Mouse (Mus musculus) embryonic facial prominence, embryonic 15.5 days (tissue): ENCODE results near the gene Kif1c. TPM values are rescaled to one million over a fixed set of nuclear protein-coding genes. Genes with fewer than 3 reads are reported as not detected.

Experiments
- ATAC-seq: fragments of 200-750 bp; cut with Nextera tagmentation; 2 replicates; pipeline ENCODE4 v1.8.0; 2017; ENCODE audit warnings: low read depth, moderate TSS enrichment; ENCODE audit not compliant: insufficient number of reproducible peaks, low FRiP score, low TSS enrichment
- H3K27ac ChIP-seq: fragments of 300-500 bp; sonication (generic); replicated peaks from 2 replicates; pipeline ENCODE4 v1.5.1; 2015; ENCODE audit warnings: mild to moderate bottlenecking, inconsistent platforms
- H3K27me3 ChIP-seq: fragments of 300-500 bp; sonication (generic); 2 replicates; pipeline ENCODE4 v1.6.1; 2015; ENCODE audit warnings: inconsistent platforms
- H3K36me3 ChIP-seq: fragments of 300-500 bp; sonication (generic); 2 replicates; pipeline ENCODE4 v1.6.1; 2015; ENCODE audit warnings: mild to moderate bottlenecking, inconsistent platforms
- H3K4me1 ChIP-seq: fragments of 300-500 bp; sonication (generic); 2 replicates; pipeline ENCODE4 v1.6.1; 2015; ENCODE audit warnings: inconsistent platforms
- H3K4me2 ChIP-seq: fragments of 300-500 bp; sonication (generic); replicated peaks from 2 replicates; pipeline ENCODE4 v1.6.1; 2015; ENCODE audit warnings: mild to moderate bottlenecking, inconsistent platforms
- H3K4me3 ChIP-seq: fragments of 300-500 bp; sonication (generic); replicated peaks from 2 replicates; pipeline ENCODE4 v1.5.1; 2015; ENCODE audit warnings: mild to moderate bottlenecking, inconsistent platforms
- H3K9ac ChIP-seq: fragments of 300-500 bp; sonication (generic); 2 replicates; pipeline ENCODE4 v1.6.1; 2015; ENCODE audit warnings: inconsistent platforms
- H3K9me3 ChIP-seq: fragments of 300-500 bp; sonication (generic); replicated peaks from 2 replicates; pipeline ENCODE4 v1.6.1; 2016; ENCODE audit warnings: inconsistent platforms
- WGBS: fragments of 180-500 bp; shearing (Covaris S2); methylation state at CpG from one replicate; pipeline ENCODE4 v1.1.7; 2015; 5-methylcytosine and 5-hydroxymethylcytosine counted together
- polyA plus RNA-seq: library from polyadenylated mRNA; unstranded; fragments of >200 nt; fragmentation: Nextera tagmentation; extraction: Ambion mirVana; gene quantifications from 2 replicates; pipeline ENCODE4 v1.2.1, GENCODE M21; 2015

Gene Kif1c
- polyA plus RNA-seq, result 4.7 and 5.9 TPM in 2 replicates

- Histone ChIP-seq H3K4me2 (peak within 1 kb of the TSS; percentile 81), H3K27ac (peak within 1 kb of the TSS; percentile 98), H3K4me3 (peak within 1 kb of the TSS; percentile 97), H3K36me3 (peaks cover 20% of the 10 kb centered on the region), H3K9me3 (no peaks in the 10 kb centered on the region), H3K4me1 (peaks cover 27% of the 10 kb centered on the region), H3K9ac (peak within 1 kb of the TSS; percentile 98), H3K27me3 (no peaks in the 10 kb centered on the region)
- ATAC-seq, result peak; percentile 94
- 1% methylated on average over 68 of the region's 69 CpGs for WGBS
Measured at GRCm38 (mm10) chr11:70699722-70700556, at the start of gene Kif1c, which contains the start of gene Inca1. TSS of gene Kif1c (plus strand) at chr11:70700548. TSS of gene Inca1 (minus strand) at chr11:70700155.

- WGBS, result 58% methylated on average over 2 of the region's 2 CpGs
- no peaks in the 10 kb centered on the region for H3K27me3 ChIP-seq
- peaks cover 36% of the 10 kb centered on the region for H3K36me3 ChIP-seq
- no peak overlapping the region for H3K4me2 ChIP-seq
- peak overlapping the region; percentile 69; the same call in 1 of the 2 replicates for H3K27ac ChIP-seq
- H3K4me3 ChIP-seq, result peak overlapping the region; percentile 100; the same call in 1 of the 2 replicates
- ATAC-seq, result no peak
- H3K9ac ChIP-seq, result no peak overlapping the region
- H3K4me1 ChIP-seq, result peaks cover 59% of the 10 kb centered on the region
- no peaks in the 10 kb centered on the region for H3K9me3 ChIP-seq
Measured at GRCm38 (mm10) chr11:70651391-70651790, 49.0 kb upstream of the Kif1c start.

DNA sequence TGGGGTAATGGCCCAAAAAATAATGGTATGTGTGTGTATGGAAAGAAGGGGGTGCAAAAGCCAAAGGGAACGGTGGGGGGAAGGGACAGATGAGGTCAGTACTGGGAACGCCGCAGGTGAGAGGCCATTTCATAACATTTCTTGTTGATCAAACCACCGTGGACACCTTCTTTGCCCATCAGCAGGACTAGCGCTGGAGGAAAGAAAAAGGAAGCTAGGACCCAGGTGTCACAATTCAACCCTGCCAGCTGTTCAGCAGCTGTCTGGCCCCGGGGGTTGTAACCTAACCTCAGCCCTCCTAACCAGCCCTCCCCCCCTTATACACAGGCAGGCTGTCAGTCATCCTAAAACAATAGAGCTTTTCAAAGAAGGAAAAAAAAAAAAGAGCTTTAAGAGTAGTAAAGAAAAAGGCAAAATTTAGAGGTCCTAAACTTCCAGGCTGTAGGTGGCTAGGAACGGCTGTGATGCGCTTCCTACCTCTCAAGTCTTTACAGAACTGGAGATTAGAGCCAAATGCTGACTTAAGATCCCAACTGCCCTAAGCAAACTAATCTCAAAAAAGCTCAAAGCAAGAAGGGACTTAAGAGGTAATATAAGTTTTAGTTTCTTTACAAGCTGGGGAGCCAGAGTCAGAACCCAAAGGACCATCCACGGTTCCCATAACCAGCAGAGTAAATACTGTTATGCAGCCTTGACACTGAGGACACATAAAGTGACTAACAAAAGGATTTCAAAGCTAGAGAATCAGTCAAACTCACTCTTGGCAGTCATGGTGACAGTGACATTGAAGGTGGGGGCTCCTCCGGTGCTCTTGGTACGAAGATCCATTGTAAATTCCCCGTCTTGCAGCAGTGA, 48.1 kb upstream of the Kif1c start:
- Histone ChIP-seq H3K27me3 (no peaks in the 10 kb centered on the region), H3K27ac (peak overlapping the region; percentile 99), H3K4me2 (peak overlapping the region; percentile 91), H3K9ac (peak overlapping the region; percentile 24; the same call in 1 of the 2 replicates), H3K36me3 (peaks cover 36% of the 10 kb centered on the region), H3K4me1 (peaks cover 68% of the 10 kb centered on the region), H3K9me3 (no peaks in the 10 kb centered on the region), H3K4me3 (peak overlapping the region; percentile 100)
- no peak for ATAC-seq
- WGBS, result 32% methylated on average over 12 of the region's 12 CpGs

- ATAC-seq, result no peak
- H3K9me3 ChIP-seq, result no peaks in the 10 kb centered on the region
- 36% methylated on average over 6 of the region's 6 CpGs for WGBS
- no peaks in the 10 kb centered on the region for H3K27me3 ChIP-seq
- H3K4me2 ChIP-seq, result peak overlapping the region; percentile 91
- peak overlapping the region; percentile 99 for H3K9ac ChIP-seq
- H3K36me3 ChIP-seq, result peaks cover 36% of the 10 kb centered on the region
- H3K4me3 ChIP-seq, result peak overlapping the region; percentile 100
- peaks cover 72% of the 10 kb centered on the region for H3K4me1 ChIP-seq
- H3K27ac ChIP-seq, result peak overlapping the region; percentile 99
Measured at GRCm38 (mm10) chr11:70652884-70653344, 47.4 kb upstream of the Kif1c start.

GRCm38 (mm10) chr11:70653345-70654197, 46.8 kb upstream of the Kif1c start:
- Histone ChIP-seq H3K4me2 (peak overlapping the region; percentile 91), H3K27ac (peak overlapping the region; percentile 99), H3K4me3 (peak overlapping the region; percentile 100), H3K27me3 (no peaks in the 10 kb centered on the region), H3K9me3 (no peaks in the 10 kb centered on the region), H3K36me3 (peaks cover 36% of the 10 kb centered on the region), H3K4me1 (peaks cover 70% of the 10 kb centered on the region), H3K9ac (peak overlapping the region; percentile 99)
- peak; percentile 40; the same call in 1 of the 2 replicates for ATAC-seq
- under 1% methylated on average over 63 of the region's 63 CpGs for WGBS

GRCm38 (mm10) chr11:70654198-70654922, 46.0 kb upstream of the Kif1c start, which contains the start of gene Pfn1:
TSS of gene Pfn1 (minus strand) at chr11:70654644.
- H3K9ac ChIP-seq, result peak within 1 kb of the TSS; percentile 99
- no peaks in the 10 kb centered on the region for H3K9me3 ChIP-seq
- peak within 1 kb of the TSS; percentile 91 for H3K4me2 ChIP-seq
- H3K36me3 ChIP-seq, result peaks cover 31% of the 10 kb centered on the region
- H3K4me1 ChIP-seq, result peaks cover 65% of the 10 kb centered on the region
- under 1% methylated on average over 61 of the region's 61 CpGs for WGBS
- H3K4me3 ChIP-seq, result peak within 1 kb of the TSS; percentile 100
- ATAC-seq, result peak; percentile 52; the same call in 1 of the 2 replicates
- H3K27ac ChIP-seq, result peak within 1 kb of the TSS; percentile 99
- no peaks in the 10 kb centered on the region for H3K27me3 ChIP-seq

DNA sequence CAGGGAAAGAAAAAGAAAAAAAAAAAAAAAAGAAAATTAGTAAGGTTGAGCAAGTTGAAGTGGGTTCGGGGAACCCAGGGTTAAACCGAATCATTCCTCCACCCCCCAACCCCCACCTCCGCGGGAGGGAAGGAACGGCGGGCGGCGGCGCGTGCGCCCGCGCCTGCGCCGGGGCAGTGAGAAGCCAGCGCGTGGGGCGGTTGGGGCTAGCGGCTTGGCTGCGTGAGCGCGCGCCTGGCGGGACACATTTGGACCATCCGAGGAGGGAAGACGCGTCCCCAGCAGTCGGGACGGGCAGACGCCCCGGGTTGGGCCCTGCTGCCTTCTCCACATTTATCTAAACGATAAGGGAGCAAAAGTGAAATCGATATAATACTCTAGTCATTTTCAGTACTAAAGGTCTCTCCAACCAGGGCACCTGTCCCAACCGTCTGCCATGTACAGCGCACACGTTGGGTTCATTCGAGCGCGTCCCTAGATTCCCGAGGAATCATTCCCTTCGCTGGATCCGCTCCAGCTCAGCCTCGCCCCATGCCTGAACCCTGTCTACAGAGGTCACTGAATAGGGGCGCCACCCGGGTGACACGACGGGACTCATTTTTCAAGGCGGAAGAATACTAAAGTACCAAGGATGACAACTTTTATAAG, 45.3 kb upstream of the Kif1c start:
- peak overlapping the region; percentile 99 for H3K27ac ChIP-seq
- ATAC-seq, result peak; percentile 76
- no peaks in the 10 kb centered on the region for H3K9me3 ChIP-seq
- WGBS, result under 1% methylated on average over 48 of the region's 48 CpGs
- H3K4me1 ChIP-seq, result peaks cover 60% of the 10 kb centered on the region
- H3K4me3 ChIP-seq, result peak overlapping the region; percentile 100
- no peaks in the 10 kb centered on the region for H3K27me3 ChIP-seq
- H3K9ac ChIP-seq, result peak overlapping the region; percentile 29
- H3K4me2 ChIP-seq, result peak overlapping the region; percentile 91
- peaks cover 24% of the 10 kb centered on the region for H3K36me3 ChIP-seq

GRCm38 (mm10) chr11:70655571-70656455, 44.5 kb upstream of the Kif1c start:
- H3K4me1 ChIP-seq, result peaks cover 55% of the 10 kb centered on the region
- H3K9me3 ChIP-seq, result no peaks in the 10 kb centered on the region
- peak overlapping the region; percentile 100 for H3K4me3 ChIP-seq
- H3K27me3 ChIP-seq, result no peaks in the 10 kb centered on the region
- peak overlapping the region; percentile 99 for H3K27ac ChIP-seq
- H3K4me2 ChIP-seq, result peak overlapping the region; percentile 91
- peaks cover 21% of the 10 kb centered on the region for H3K36me3 ChIP-seq
- peak; percentile 27; the same call in 1 of the 2 replicates for ATAC-seq
- H3K9ac ChIP-seq, result peak overlapping the region; percentile 29
- under 1% methylated on average over 61 of the region's 61 CpGs for WGBS

GRCm38 (mm10) chr11:70656456-70656927, 43.9 kb upstream of the Kif1c start:
- Histone ChIP-seq H3K9ac (peak overlapping the region; percentile 29), H3K27ac (peak overlapping the region; percentile 99), H3K36me3 (peaks cover 18% of the 10 kb centered on the region; the same call in 1 of the 2 replicates), H3K4me2 (peak overlapping the region; percentile 91), H3K9me3 (no peaks in the 10 kb centered on the region), H3K4me3 (peak overlapping the region; percentile 100), H3K4me1 (peaks cover 48% of the 10 kb centered on the region), H3K27me3 (no peaks in the 10 kb centered on the region)
- peak; percentile 24; the same call in 1 of the 2 replicates for ATAC-seq
- WGBS, result 6% methylated on average over 16 of the region's 16 CpGs
